Mouse (Mus musculus): Measurements from ENCODE around the gene Gm6793.

Gm6793 gene

GRCm38 (mm10) chr8:111984511-111984910 is 30.3 kb downstream of the Gm6793 start:
- no peak for DNase-seq (ENCODE audit: low spot score)

- no peak for DNase-seq (ENCODE audit: low spot score)
Measured at GRCm38 (mm10) chr8:111982116-111982515, 32.7 kb downstream of the Gm6793 start.

GRCm38 (mm10) chr8:111978147-111978546 is 36.7 kb downstream of the Gm6793 start:
- peak; percentile 70 for DNase-seq (ENCODE audit: low spot score)

- DNase-seq (ENCODE audit: low spot score), result no peak
Measured at GRCm38 (mm10) chr8:111976326-111976725, 38.5 kb downstream of the Gm6793 start.

DNA sequence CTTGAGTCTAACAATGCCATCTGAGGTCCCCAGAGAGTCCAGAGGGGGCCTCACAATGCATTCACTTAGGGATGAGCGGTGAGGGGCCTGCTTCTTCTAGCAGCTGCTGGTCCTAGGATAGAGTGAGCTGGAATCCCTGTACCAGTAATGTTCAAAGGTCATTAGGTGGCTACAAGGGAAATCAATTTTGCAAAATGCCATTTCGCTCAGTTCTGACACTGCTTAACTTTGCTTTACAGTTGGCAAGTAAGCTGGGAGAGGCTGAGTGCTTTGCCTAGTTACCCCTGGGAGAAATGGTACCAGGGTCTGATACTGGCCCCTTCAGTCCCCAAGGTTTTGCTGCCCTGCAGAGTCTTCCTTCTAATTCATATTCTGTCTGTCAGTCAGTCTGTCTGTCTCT is 39.1 kb downstream of the Gm6793 start:
- DNase-seq (ENCODE audit: low spot score), result no peak

- no peak for DNase-seq (ENCODE audit: low spot score)
Measured at GRCm38 (mm10) chr8:111974138-111974537, 40.7 kb downstream of the Gm6793 start.

DNA sequence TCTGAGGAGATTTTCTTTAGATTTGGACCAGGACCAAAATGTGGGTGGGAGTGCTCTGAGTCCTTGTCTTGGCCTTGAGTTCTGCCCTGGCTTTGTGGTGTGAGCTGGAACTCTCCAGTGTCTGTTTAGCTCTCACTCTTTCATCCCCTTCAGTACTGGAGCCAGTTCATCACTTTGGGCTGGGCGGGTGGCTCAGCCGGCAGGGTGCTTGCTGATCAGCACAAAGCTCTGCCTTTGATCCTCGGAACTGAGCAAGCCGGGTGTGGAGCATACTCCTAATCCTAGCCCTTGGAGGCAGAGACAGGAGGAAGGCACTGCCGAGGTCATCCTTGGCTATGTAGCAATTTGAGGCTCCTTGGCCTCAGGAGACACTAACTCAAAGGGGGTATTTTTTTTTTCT is 45.8 kb downstream of the Gm6793 start:
- DNase-seq (ENCODE audit: low spot score), result no peak

DNA sequence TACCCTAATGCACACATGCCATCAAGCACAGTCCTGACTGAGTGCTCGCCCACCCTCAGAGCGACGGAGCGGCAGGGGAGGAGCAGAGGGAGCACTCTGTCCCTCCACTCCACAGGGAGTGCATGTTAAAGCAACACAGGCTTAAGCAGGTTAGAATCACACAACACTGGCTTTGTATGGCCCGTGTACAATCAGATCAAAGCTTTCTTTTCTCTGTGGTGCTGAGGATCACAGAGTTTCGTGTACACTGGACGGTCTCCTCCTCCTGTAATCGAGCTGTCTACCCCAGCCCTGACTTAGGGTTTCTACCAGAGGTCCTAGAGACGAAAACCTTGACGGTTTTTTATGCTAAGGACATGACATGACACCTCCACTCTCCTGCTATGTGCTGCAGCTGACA is 46.3 kb downstream of the Gm6793 start:
- DNase-seq (ENCODE audit: low spot score), result no peak

DNA sequence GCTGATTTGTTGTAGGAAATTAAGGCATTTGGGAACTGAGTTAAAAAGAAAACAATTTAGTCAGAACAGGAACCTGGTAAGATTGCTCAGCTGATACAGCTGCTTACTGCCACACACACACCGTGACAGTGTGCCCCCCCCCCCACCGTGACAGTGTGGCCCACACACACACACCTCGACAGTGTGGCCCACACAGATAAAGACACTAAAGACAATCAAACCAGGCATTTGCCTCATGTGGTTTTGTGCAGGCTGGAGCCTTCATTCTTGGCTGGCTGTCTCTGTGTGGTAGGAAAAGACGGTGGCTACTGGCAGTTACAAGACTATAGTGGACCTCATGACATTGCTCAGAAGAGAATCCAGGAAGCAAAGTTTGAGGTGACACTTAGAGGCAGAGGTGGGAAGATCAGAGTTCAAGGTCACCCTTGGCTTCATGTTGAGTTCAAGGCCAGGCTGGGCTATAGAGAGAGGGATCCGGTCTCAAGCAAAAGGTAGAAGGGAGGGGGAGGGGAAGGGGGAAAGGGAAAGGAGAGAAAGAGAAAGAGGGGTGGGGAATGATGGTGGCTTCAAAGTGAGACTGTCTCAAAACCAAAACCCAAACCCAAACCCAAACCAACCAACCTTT is 47.5 kb downstream of the Gm6793 start:
- DNase-seq (ENCODE audit: low spot score), result no peak

- DNase-seq (ENCODE audit: low spot score), result no peak
Measured at GRCm38 (mm10) chr8:111964849-111965561, 49.8 kb downstream of the Gm6793 start.

DNA sequence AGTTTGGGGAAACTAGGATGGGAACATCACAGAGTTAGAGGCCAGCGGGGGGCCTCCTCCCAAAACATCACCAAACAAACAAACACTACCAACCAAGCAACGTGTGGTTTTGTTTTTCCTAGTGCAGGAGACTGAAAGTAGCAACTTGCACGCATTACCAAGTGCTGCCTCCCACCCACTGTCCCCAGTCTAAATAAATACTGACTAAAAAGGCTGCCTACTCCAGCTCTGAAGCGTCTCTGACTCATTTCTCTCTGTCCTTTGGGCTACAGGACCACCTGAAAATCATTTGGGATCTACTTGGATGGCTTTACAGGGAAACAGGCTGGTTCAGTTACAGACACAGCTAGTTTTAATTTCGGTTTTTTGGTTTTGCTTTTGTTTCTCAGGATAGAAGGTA is 50.5 kb downstream of the Gm6793 start:
- no peak for DNase-seq (ENCODE audit: low spot score)

DNA sequence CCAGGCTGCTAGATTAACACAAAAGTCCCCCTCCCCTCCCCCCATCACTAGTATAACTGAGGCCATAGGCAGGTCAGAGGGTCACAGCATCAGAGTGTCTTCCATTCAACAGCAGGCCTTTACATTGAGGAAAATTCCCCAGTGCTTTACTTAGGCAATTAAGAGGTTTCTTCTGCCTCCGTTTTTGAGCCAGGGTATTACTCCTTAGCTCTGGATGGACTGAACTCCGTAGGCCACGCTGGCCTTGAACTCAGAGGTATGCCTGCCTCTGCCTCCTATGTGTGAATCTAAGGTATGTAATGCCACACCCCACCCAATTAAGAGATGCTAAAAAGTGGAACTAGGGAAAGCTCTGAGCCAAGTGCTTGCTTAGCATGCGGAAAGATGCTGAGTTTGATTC is 51.3 kb downstream of the Gm6793 start:
- DNase-seq (ENCODE audit: low spot score), result no peak

Data from yolk sac, embryonic 10.5 days (tissue).